Mouse (Mus musculus): ENCODE measurements around the gene Slc30a3. TPM values are rescaled to one million over a fixed set of nuclear protein-coding genes. Genes with fewer than 3 reads are reported as not detected.

The Slc30a3 gene
- polyA plus RNA-seq (2015; fragmentation: Nextera tagmentation; extraction: Ambion mirVana): 0.73 TPM in 1 of 2 replicates, not detected in the other

GRCm38 (mm10) chr5:31108000-31108490, at the start of gene Slc30a3:
Gene Slc30a3, minus strand, starts transcription at chr5:31108237.
- Histone ChIP-seq H3K36me3 (no peaks in the 10 kb centered on the region), H3K4me1 (no peaks in the 10 kb centered on the region), H3K27me3 (peaks cover 25% of the 10 kb centered on the region), H3K4me2 (no peak within 1 kb of the TSS), H3K4me3 (no peak within 1 kb of the TSS), H3K9ac (no peak within 1 kb of the TSS), H3K9me3 (no peaks in the 10 kb centered on the region), H3K27ac (no peak within 1 kb of the TSS)
- 91% methylated on average over 18 of the region's 18 CpGs for WGBS
- no peak for ATAC-seq (ENCODE audit: insufficient number of reproducible peaks, insufficient read depth, low FRiP score, low TSS enrichment, low read depth)

DNA sequence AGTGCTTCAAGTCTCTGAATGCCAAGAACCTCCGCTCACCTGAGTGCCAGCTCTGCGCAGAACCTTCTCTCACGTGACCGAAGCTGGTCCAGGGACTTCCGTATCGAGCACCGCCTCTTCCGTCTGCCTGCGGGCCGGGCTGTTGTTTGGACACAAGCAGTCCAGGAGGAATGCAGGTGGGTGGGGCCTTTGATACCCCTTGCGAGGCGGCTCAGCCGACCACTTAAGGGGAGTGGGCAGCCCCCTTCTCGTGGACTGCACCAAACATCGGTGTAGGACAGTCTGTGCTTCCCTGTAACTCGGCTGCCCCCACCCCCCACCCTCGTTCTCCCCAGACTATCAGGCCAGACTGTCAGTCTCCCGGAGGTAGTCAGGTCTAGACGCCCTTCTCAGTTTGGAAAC, 46.1 kb upstream of the Slc30a3 start, which contains the start of gene Mpv17:
Mpv17 (minus strand) TSS at position 100 of the 402 bp plus-strand sequence.
- peaks cover 54% of the 10 kb centered on the region for H3K36me3 ChIP-seq
- peak within 1 kb of the TSS; percentile 69 for H3K4me3 ChIP-seq
- peak within 1 kb of the TSS; percentile 80 for H3K9ac ChIP-seq
- under 1% methylated on average over 19 of the region's 19 CpGs for WGBS
- peaks cover 13% of the 10 kb centered on the region for H3K4me1 ChIP-seq
- H3K27me3 ChIP-seq: no peaks in the 10 kb centered on the region
- no peaks in the 10 kb centered on the region for H3K9me3 ChIP-seq
- H3K4me2 ChIP-seq: peak within 1 kb of the TSS; percentile 88
- H3K27ac ChIP-seq: peak within 1 kb of the TSS; percentile 80
- peak; percentile 90 for ATAC-seq (ENCODE audit: insufficient number of reproducible peaks, insufficient read depth, low FRiP score, low TSS enrichment, low read depth)

- Histone ChIP-seq H3K27ac (peak overlapping the region; percentile 80), H3K4me2 (peak overlapping the region; percentile 88), H3K9me3 (no peaks in the 10 kb centered on the region), H3K27me3 (no peaks in the 10 kb centered on the region), H3K36me3 (peaks cover 49% of the 10 kb centered on the region), H3K4me3 (peak overlapping the region; percentile 69), H3K9ac (peak overlapping the region; percentile 80), H3K4me1 (peaks cover 13% of the 10 kb centered on the region)
- 0 out of 2 replicates have a peak, but pooled peaks have one; percentile 12 for ATAC-seq (ENCODE audit: insufficient number of reproducible peaks, insufficient read depth, low FRiP score, low TSS enrichment, low read depth)
- 40% methylated on average over 6 of the region's 6 CpGs for WGBS
Observed at GRCm38 (mm10) chr5:31153516-31154151, 45.6 kb upstream of the Slc30a3 start.

DNA sequence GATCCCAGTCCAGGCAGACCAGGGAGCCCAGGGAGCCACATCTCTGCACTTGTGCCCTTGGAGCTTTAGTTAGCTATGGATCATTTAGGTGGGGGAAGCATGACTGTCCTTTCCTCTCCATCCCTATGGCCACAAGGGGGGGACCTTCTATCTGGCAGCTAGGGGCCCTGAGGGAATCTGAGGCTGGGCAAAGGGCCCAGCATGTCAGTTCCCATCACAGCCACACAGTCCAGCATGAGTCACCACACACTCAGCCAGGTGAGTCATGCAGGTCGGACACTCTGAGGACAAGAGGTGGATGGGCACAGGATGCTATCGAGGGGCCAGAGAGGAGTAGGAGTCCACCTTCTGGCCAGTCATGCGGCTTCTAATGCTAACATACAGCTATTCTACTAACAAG, 43.7 kb upstream of the Slc30a3 start:
- no peak overlapping the region for H3K9ac ChIP-seq
- 96% methylated on average over 3 of the region's 3 CpGs for WGBS
- no peak for ATAC-seq (ENCODE audit: insufficient number of reproducible peaks, insufficient read depth, low FRiP score, low TSS enrichment, low read depth)
- H3K4me1 ChIP-seq: peaks cover 13% of the 10 kb centered on the region
- H3K9me3 ChIP-seq: no peaks in the 10 kb centered on the region
- no peak overlapping the region for H3K4me2 ChIP-seq
- H3K27me3 ChIP-seq: no peaks in the 10 kb centered on the region
- H3K27ac ChIP-seq: no peak overlapping the region
- peaks cover 41% of the 10 kb centered on the region for H3K36me3 ChIP-seq
- H3K4me3 ChIP-seq: no peak overlapping the region

GRCm38 (mm10) chr5:31149781-31150180, 41.7 kb upstream of the Slc30a3 start:
- WGBS: 90% methylated on average over 4 of the region's 4 CpGs

DNA sequence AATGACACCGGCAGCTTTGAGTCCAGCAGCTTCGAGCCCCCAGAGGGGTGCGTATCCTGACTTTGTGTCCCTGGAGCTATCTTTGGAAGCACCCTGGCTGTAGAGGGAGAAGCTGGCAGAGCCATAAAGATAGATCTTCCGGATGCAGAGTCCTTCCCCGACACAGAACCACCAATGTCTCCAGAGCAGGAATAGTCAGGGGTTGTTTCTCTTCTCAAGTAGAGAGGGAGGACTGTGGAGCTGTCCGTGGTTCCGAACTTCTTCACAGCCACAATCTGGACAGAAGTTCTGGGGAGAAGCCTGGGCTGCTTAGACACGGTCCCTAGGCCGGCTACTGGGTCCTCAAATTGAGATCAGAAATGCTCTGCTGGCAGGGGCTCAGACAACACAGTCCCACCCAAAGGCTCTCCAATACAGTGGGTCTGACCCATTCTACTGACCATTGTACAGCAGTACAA, 31.0 kb upstream of the Slc30a3 start:
- Histone ChIP-seq H3K27ac (no peak overlapping the region), H3K9me3 (no peaks in the 10 kb centered on the region), H3K36me3 (peaks cover 17% of the 10 kb centered on the region), H3K4me1 (peaks cover 23% of the 10 kb centered on the region), H3K4me2 (peak overlapping the region; percentile 45), H3K4me3 (peak overlapping the region; percentile 29), H3K27me3 (peaks cover 62% of the 10 kb centered on the region), H3K9ac (no peak overlapping the region)
- WGBS: 14% methylated on average over 9 of the region's 9 CpGs
- no peak for ATAC-seq (ENCODE audit: insufficient number of reproducible peaks, insufficient read depth, low FRiP score, low TSS enrichment, low read depth)

More at GRCm38 (mm10) chr5:31149781-31150180, 41.7 kb upstream of the Slc30a3 start:
- no peaks in the 10 kb centered on the region for H3K27me3 ChIP-seq
- no peak overlapping the region for H3K27ac ChIP-seq
- H3K9me3 ChIP-seq: no peaks in the 10 kb centered on the region
- H3K4me3 ChIP-seq: no peak overlapping the region
- peaks cover 43% of the 10 kb centered on the region for H3K36me3 ChIP-seq
- ATAC-seq (ENCODE audit: insufficient number of reproducible peaks, insufficient read depth, low FRiP score, low TSS enrichment, low read depth): no peak
- H3K4me1 ChIP-seq: peaks cover 11% of the 10 kb centered on the region
- no peak overlapping the region for H3K4me2 ChIP-seq
- no peak overlapping the region for H3K9ac ChIP-seq

DNA sequence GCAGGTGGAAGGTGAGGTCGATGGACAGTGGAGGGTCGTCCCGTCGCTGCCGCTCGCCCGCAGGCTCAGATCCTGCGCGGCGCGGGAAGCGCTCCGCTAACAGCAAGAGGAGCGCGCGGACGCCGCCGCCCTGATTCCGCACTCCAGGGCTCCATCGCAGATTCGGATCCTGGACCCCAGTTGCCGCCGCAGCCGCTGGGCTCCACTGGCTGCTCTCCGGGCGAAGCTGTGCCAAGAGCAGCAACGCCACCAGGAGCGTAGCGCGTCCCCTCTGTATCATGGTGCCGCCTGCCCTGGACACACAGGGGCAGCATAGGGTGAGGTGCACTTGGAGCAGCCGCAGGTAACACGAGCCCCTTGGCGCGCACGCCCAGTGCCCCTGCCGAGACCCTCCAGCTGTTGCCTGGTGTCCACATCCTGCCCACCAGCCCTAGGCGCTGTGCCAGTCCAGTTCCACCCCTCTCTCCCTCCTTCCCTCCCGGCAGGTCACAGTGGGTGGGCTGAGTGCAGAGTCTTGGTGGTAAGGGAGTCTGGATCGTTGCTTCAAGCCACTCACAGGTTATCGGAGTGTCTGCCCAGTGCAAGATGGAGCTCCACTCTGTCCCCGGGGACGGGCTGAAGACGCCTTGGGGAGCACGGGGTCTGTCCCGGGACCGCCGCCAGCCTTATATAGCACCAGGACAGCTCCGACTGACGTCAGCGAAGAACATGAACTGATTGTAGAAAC, 30.4 kb upstream of the Slc30a3 start, which contains the start of gene Ucn:
Ucn (minus strand) TSS at position 589 of the 727 bp plus-strand sequence.
- Histone ChIP-seq H3K36me3 (peaks cover 12% of the 10 kb centered on the region), H3K9ac (no peak within 1 kb of the TSS), H3K27ac (no peak within 1 kb of the TSS), H3K4me3 (peak within 1 kb of the TSS; percentile 29), H3K4me1 (peaks cover 23% of the 10 kb centered on the region), H3K27me3 (peaks cover 67% of the 10 kb centered on the region), H3K9me3 (no peaks in the 10 kb centered on the region), H3K4me2 (peak within 1 kb of the TSS; percentile 45)
- 2% methylated on average over 52 of the region's 52 CpGs for WGBS
- ATAC-seq (ENCODE audit: insufficient number of reproducible peaks, insufficient read depth, low FRiP score, low TSS enrichment, low read depth): no peak

- no peak for ATAC-seq (ENCODE audit: insufficient number of reproducible peaks, insufficient read depth, low FRiP score, low TSS enrichment, low read depth)
- peaks cover 67% of the 10 kb centered on the region for H3K27me3 ChIP-seq
- H3K9me3 ChIP-seq: no peaks in the 10 kb centered on the region
- H3K9ac ChIP-seq: no peak overlapping the region
- WGBS: 1% methylated on average over 13 of the region's 13 CpGs
- H3K4me1 ChIP-seq: peaks cover 23% of the 10 kb centered on the region
- no peak overlapping the region for H3K27ac ChIP-seq
- H3K4me2 ChIP-seq: peak overlapping the region; percentile 45
- H3K36me3 ChIP-seq: peaks cover 9% of the 10 kb centered on the region
- H3K4me3 ChIP-seq: peak overlapping the region; percentile 29
Observed at GRCm38 (mm10) chr5:31137658-31138057, 29.6 kb upstream of the Slc30a3 start.

GRCm38 (mm10) chr5:31136730-31137424, 28.8 kb upstream of the Slc30a3 start:
- no peak overlapping the region for H3K9ac ChIP-seq
- peaks cover 23% of the 10 kb centered on the region for H3K4me1 ChIP-seq
- H3K4me2 ChIP-seq: peak overlapping the region; percentile 45; the same call in 1 of the 2 replicates
- no peak for ATAC-seq (ENCODE audit: insufficient number of reproducible peaks, insufficient read depth, low FRiP score, low TSS enrichment, low read depth)
- no peak overlapping the region for H3K4me3 ChIP-seq
- peaks cover 9% of the 10 kb centered on the region for H3K36me3 ChIP-seq
- no peak overlapping the region for H3K27ac ChIP-seq
- H3K9me3 ChIP-seq: no peaks in the 10 kb centered on the region
- WGBS: under 1% methylated on average over 33 of the region's 33 CpGs
- H3K27me3 ChIP-seq: peaks cover 73% of the 10 kb centered on the region

DNA sequence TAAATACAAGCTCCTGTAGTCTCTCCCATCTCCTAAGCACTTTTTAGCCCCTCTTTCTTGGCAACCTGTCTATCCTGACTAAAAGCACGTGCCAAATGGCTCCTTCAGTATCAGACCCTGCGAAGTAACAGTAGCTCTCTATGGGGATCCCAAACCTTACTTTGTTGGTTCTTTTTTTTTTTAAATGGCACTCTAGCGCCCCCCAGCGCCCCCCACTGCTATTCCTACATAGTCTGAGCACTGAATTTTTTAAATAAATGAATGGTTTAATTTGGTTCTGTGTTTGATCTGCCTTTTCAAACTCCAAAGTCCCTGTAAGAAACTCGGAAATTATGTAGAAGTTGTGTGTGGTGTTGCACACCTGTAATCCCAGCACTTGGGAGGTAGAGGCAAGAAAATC, 18.0 kb upstream of the Slc30a3 start:
- no peaks in the 10 kb centered on the region for H3K4me1 ChIP-seq
- H3K9ac ChIP-seq: no peak overlapping the region
- no peak for ATAC-seq (ENCODE audit: insufficient number of reproducible peaks, insufficient read depth, low FRiP score, low TSS enrichment, low read depth)
- no peaks in the 10 kb centered on the region for H3K36me3 ChIP-seq
- no peak overlapping the region for H3K4me2 ChIP-seq
- H3K4me3 ChIP-seq: no peak overlapping the region
- 42% methylated on average over 5 of the region's 5 CpGs for WGBS
- no peaks in the 10 kb centered on the region for H3K9me3 ChIP-seq
- H3K27me3 ChIP-seq: peaks cover 6% of the 10 kb centered on the region; the same call in 1 of the 2 replicates
- H3K27ac ChIP-seq: no peak overlapping the region

GRCm38 (mm10) chr5:31123481-31123880, 15.4 kb upstream of the Slc30a3 start:
- no peak overlapping the region for H3K4me3 ChIP-seq
- H3K4me2 ChIP-seq: no peak overlapping the region
- ATAC-seq (ENCODE audit: insufficient number of reproducible peaks, insufficient read depth, low FRiP score, low TSS enrichment, low read depth): no peak
- 32% methylated on average over 2 of the region's 2 CpGs for whole genome bisulfite sequencing
- no peak overlapping the region for H3K9ac ChIP-seq
- H3K27ac ChIP-seq: no peak overlapping the region
- H3K27me3 ChIP-seq: no peaks in the 10 kb centered on the region; the same call in 1 of the 2 replicates
- H3K36me3 ChIP-seq: no peaks in the 10 kb centered on the region
- no peaks in the 10 kb centered on the region for H3K4me1 ChIP-seq
- no peaks in the 10 kb centered on the region for H3K9me3 ChIP-seq
